Mouse (Mus musculus) heart, postnatal 14 days (tissue): ENCODE measurements around the gene Spata2. TPM values are rescaled to one million over a fixed set of nuclear protein-coding genes. Genes with fewer than 3 reads are reported as not detected.

Experiments
- DNase-seq, 2 experiments: peaks; one replicate each; pipeline ENCODE4 v3.0.0; 2021 to 2022
- intact Hi-C: fragments of 180-260 bp; cut with DNase I; formaldehyde crosslinking; loops from one replicate; pipeline ENCODE4 v1.15.1; 2025
- total RNA-seq, 2 experiments: library from RNA; stranded (reverse); gene quantifications; 2 replicates each; pipeline ENCODE4 v1.2.3; 2021

The Spata2 gene
- total RNA-seq, 2 experiments from 2014 or later = 18.2 to 20.9 TPM

- DNase-seq = peak in 1 of 2 experiments; percentile 35
- intact Hi-C loops = no loop called here
These were observed 38.9 kb downstream of the Spata2 start for GRCm38 (mm10) chr2:167453814-167454213.

DNA sequence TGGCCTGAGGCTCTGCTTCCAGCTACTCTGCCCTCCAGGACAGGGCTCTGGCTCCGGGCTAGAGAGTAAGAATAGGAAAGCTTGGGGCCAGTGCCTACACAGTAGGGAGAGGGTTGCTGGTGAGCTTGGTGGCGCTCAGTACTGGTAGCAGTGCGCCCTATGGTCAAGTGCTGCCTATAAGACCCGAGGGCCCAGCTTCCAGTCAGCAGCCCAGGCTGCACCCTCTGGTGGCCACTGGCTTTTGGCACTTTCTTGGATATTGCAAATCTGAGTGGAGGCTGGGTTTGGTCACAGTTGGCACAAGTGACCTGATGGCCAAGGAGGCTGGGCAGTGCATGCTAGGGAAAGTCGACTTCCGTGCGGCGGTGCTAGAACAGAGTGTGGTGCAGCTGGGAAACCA lies 42.0 kb downstream of the Spata2 start:
- no peak for DNase-seq
- intact Hi-C loops = no loop called here

- DNase-seq = no peak
- intact Hi-C loops = no loop called here
These were observed 43.1 kb downstream of the Spata2 start for GRCm38 (mm10) chr2:167449331-167450275.

DNA sequence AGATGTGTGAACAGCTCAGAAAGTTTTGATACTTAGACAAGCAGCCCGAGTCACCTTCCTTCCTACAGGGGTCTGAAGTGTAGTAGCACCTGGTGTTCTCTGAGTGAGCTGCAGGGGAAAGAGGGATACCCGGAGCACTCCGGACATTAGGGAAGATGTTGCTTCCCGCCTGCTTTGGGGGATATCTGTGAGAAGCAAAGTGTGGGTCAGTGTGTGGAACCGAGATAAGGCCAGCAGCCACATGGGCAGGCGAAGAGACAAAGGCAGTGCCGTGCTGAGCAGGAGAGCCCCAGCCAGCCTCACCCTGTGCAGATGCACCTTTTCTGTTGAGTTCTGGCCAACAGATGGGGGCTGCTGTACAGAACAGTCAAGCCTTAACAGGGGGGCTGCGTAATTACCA lies 45.1 kb downstream of the Spata2 start:
- intact Hi-C loops = no loop called here
- DNase-seq = no peak

GRCm38 (mm10) chr2:167447207-167447606 lies 45.5 kb downstream of the Spata2 start:
- DNase-seq = no peak
- intact Hi-C loops = no loop called here

DNA sequence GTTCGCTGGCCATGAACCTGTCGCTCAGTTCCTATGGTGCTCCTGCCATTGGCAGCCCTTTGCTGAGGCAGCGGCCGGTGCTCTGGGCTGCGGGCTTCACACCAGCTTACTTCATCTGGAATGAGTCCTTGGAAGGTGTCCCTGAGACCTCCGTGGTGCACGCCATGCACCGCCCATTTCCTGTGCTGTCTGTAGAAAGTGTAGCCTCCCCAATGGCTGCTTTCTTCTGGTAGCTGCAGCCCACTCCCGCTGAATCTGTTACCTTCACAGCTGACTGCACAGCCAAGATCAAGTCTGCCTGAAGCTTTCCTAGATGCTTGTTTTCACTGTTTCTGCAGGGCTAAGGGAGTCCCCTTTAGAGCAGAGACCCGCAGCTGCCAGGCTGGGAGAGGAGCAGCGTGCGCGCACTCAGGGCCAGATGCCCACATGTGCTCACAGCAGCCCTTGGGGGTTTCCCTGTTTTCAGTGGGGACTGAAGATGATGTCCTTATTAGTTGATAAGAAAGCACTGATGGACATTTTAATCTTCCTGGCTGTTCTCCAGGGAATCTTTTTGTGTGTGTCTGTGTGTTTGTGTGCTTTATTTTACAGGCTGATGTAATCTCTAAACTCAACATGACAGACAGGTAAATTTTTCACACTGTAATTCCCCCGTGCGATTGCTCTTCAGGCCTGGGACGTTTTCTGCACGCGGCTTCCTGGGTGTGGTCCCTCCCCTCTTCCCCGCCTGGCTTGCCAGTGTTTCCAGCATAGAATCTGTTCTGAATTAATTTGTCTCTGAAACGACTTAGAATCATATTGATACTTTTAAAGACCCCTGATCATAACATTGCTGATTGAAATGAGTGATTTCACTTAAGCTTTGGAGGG lies 46.5 kb downstream of the Spata2 start:
- intact Hi-C loops = no loop called here
- no peak for DNase-seq

DNA sequence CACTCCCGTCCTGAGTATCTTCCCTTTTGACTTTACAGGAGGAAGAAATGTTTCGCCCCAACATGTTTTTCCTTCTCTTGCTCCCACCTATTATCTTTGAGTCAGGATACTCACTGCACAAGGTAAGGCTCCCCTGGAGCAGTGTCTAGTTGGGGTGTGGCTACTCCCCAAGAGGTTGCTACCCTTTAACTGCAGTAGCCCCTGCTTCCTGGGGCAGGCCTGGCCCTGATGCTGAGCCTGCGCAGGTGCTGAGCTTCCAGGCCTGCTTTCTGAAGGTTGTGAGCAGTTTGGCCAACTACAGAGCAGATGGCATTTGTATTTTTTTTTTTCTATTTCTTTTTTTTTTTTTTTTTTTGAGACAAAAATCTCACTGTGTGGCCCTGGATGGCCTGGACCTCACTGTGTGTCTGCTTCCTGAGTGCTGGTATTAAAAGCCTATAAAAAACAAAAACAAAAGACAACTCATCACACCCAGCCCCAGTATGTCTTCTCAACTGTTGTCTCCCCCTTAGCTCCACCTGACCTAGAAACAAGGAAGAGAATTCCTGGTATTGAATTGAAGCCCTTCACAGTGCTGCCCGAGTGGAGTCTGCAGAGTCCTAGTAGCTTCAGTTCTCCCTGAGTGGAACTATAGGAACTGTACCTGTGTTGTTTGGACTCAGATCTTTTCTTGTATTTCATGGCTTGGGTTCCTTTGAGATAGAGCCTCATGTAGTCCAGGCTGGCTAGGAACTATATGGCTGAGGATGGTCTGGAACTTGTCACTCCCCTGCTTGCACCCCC lies 49.1 kb downstream of the Spata2 start:
- DNase-seq = no peak
- intact Hi-C loops = no loop called here

DNA sequence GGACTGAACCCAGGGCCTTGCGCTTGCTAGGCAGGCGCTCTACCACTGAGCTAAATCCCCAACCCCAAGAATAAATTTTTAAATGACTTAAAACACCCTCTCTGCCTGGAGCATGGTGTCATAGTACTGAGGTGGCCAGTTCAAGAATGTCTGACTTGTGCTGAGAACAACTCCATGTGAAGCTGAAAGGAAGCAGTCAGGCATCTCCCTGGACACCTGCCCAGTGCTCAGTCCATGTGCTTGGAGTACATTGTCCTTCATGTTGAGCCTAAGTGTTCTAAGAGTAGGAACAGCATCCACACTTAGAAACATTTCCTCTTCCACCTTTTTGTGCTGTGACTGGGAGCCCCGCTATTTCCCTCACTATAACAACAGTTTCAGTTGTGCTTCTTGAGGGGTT lies 53.3 kb downstream of the Spata2 start:
- DNase-seq = peak; percentile 44 to 52
- intact Hi-C loops = no loop called here

DNA sequence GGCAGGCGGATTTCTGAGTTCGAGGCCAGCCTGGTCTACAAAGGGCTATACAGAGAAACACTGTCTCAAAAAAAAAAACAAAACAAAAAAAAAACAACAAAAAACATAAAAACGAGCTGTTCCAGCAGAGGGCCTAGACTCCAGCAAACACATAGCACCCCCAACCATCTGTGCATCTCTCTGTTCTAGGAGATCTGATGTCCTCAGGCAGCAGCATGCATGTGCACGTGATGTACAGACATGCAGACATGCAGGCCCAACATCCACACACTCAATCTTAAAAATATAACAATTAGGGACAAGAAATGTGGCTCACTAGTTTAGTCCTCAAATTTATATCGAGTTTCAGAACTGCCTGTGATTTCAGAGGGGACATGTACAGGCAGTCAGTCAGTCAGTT lies 56.3 kb downstream of the Spata2 start:
- DNase-seq = no peak
- intact Hi-C loops = no loop called here

DNA sequence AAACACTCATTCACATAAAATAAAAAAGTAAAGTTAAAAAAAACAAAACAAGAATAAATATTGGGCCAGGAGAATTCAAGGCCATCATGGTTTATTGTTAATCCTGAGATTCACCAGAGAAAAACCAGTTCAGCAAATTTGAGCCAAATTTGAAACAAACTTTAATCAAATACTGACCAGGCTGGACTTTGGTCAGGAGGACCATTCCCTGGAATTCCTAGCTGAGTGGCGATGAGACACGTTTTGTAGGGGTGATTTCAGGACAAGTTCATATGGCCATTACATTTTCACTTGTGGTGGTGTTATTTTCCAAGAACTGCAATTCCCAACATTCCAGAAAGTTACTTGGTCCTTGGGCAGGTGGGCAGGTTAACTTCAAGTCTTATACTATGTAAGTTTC lies 57.1 kb downstream of the Spata2 start:
- intact Hi-C loops = no loop called here
- DNase-seq = no peak

DNA sequence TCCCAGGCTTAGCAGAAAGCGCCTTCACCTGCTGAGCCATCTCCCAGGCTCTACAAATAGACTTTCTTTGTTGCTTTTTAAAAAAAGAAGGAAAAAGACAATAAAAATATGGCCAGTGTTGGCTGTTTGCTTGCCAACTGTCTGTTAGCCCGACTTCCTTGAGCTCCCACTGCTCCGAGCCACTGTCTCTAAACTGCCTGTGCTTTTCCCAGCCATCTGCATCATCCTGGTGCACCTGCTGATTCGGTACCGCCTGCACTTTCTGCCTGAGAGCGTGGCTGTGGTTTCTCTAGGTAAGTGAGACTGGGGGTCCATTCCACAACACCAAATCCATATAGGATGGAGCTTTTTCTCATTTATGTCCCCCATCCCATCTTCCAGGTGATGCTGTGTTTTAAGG lies 58.1 kb downstream of the Spata2 start:
- intact Hi-C loops = no loop called here
- DNase-seq = no peak

DNA sequence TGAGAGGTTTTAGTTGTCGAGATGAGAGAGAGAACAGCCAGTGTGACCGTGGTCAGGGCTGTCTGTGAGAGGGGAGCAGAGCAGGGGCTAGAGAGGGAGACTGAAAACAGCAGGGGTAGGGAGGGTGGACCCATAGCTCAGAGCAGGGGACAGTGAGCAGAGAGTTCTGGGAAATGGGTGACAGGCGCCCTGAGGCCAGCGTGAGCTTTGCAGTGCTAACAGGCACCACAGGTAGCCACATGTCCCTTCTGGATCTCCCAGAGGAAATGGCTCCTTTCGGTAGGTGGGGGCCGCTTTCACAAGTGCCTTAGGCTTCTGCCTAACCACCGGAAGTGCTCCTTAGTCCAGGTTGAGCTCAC lies 61.3 kb downstream of the Spata2 start:
- no peak for DNase-seq
- intact Hi-C loops = no loop called here

Other genes starting within 250 kb of the Spata2 start
- 10 to 100 TPM; 18.5 to 19.8 TPM for gene B4galt5, start 143.7 kb downstream of the Spata2 start, total RNA-seq
- 10 to 100 TPM; 23.0 to 25.2 TPM for gene Slc9a8, start 71.2 kb downstream of the Spata2 start, total RNA-seq
- gene Rnf114, start 242 bp downstream of the Spata2 start, total RNA-seq = 10 to 100 TPM; 50.7 to 52.1 TPM
- 1 to 10 TPM; 3.0 to 3.1 TPM for gene Snai1, start 45.3 kb upstream of the Spata2 start, total RNA-seq
- gene Ube2v1, start 139.2 kb upstream of the Spata2 start, total RNA-seq = 100 to 1,000 TPM in 1 of 2 experiments, 10 to 100 TPM in 1; 93.8 to 102 TPM
- 10 to 100 TPM; 20.3 to 22.8 TPM for gene Gm20431, start 168.6 kb upstream of the Spata2 start, total RNA-seq
- gene Cebpb, start 196.0 kb upstream of the Spata2 start, total RNA-seq = 100 to 1,000 TPM; 108 to 124 TPM
- gene Tmem189, start 196.9 kb upstream of the Spata2 start, total RNA-seq = 10 to 100 TPM; 35.0 to 35.2 TPM